Mouse (Mus musculus) heart, adult 8-10 months (tissue): ENCODE data around the gene Pde7b. TPM values are rescaled to one million over a fixed set of nuclear protein-coding genes. Genes with fewer than 3 reads are reported as not detected.

Experiments used
- DNase-seq: peaks from one replicate; pipeline ENCODE4 v3.0.0; 2022; ENCODE audit warnings: low spot score
- total RNA-seq, 4 experiments: library from RNA; stranded (reverse); gene quantifications; 2 replicates each; pipeline ENCODE4 v1.2.4; 2022

Gene Pde7b
- 10 to 100 TPM; 52.7 to 61.4 (median 57.3) TPM for total RNA-seq

DNA sequence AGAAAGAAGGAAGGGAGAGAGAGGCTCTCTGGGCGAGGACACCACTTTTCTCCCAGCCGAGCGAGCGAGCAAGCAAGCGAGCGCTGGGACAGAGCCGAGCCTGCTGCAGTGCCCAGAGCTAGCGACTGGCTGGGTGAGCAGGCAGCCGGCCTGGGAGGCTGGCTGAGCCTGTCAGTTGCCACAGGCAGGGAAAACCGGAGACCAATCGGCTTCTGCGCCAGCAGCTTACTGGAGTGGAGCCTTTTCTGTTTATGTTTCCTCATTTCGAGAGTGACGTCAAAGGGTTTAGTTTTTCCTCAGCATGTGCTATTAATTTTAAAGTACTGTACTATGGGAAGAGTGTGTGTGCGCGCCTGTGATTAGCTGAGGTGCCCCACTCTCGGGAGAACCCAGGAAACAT lies at the start of gene Pde7b:
Gene Pde7b (minus strand): TSS at position 173 of the 400 bp plus-strand sequence.
- DNase-seq = peak; percentile 72

DNA sequence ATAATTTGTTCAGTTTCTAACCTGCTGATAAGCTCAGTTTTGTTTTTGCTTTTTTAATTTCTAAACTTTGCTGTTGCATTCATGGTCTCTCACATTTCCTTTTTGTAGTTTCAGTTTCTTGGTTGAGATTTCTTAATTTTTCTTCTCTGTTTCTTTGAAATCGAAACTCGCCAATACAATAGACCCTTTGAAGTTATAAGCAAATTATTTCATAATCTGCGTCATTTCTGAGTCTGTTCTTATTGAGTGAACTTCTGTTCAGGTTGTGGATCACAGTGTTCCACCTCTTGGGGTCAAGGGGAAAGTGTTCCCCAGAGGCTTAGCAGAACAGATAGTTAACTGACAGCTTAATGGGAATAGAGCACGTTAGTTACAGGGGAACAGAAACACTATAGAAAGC lies 47.2 kb upstream of the Pde7b start:
- DNase-seq = no peak

DNA sequence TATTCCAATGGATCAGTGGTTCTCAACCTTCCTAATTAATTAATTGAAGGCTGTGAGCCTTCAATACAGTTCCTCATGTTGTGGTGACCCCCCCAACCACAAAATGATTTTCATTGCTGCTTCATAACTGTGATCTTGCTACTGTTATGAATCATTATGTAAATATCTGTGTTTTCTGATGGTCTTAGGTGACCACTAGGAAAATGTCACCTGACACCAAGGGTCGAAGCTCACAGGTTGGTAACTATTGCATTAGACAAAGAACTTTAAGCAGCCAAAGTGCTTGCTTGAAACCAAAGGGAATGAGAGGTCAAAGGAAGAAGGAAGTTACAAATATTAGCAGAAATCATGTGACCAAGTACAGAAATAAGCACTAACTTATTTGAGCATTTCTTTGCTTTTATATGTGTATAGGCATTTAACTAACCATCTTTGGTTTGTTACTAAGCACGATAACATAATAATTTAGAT lies 45.6 kb upstream of the Pde7b start:
- no peak for DNase-seq

DNA sequence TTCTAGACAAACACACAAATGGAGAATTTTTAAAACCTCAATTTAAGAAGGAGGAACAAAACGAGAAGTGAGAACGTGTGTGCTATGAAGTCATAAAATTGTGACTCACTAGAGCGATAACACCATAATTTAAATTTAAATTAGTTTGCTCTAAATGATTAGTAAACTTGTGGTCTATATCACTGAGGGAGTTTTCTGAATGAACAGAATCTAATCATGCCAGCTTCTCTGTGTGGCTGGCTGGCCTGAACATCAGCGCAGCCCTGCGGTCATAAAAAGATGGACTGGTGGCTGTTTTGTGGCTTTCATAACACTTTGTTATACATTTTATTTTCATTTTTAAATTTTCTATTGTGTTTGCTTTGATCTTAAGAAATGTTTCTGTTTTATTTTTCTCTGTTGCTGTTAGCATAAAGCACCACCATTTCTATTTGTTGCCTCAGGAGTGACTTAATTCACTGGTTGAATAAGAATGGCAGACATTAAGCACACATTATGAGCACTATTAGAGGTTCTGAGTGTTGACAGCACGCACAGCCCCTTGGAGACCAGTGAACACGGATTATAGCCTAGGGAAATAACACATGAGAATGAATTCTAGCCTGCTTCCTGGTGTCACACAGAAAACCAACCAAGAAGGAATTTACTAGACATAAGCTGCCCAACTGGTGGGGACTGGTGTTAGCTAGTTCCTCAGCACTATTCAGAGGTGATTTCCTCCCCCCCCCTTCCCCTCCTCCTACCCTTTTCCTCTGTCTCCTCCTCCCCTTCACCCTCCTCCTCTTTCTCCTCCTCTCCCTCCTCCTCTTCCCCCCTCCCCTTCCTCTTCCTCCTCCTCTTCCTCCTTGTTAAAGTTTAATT lies 44.9 kb upstream of the Pde7b start:
- DNase-seq = no peak

DNA sequence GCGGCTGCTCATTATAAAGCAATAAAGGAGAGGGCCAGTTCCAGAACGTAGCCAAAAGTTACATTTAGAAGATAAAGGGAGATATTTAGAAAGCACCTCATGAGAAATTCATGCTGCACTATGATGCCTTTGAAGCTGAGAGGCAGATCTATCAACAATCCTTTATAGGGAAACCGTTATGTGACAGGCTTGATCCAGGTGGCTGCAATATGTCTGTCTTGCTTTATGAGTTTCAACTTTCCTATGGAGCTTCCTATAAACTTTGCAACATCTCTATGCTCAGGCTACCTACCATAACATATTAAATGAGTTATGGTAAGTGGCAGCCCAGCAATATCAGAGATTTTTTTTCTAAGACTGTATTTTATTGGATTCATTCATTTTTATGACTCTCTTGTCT lies 39.5 kb upstream of the Pde7b start:
- DNase-seq = no peak

DNA sequence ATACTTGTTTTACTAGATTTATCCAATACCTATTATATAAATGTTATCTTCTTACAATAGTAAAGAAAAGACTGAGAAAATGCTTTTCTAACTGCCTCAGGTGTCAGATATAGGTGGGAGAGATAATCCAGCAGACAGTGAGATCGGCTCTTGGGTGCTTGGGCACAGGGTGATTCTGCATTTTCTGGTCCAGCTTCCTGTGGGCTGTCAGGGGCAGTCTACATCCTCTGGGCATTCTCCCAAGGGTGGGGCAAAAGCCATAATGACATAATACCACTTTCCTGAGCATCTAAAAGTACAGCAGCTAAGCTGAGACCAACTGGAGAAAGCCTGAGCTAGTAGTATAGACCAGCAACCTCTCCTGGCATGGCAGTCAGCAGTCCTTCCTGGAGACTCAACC lies 34.1 kb upstream of the Pde7b start:
- no peak for DNase-seq

DNA sequence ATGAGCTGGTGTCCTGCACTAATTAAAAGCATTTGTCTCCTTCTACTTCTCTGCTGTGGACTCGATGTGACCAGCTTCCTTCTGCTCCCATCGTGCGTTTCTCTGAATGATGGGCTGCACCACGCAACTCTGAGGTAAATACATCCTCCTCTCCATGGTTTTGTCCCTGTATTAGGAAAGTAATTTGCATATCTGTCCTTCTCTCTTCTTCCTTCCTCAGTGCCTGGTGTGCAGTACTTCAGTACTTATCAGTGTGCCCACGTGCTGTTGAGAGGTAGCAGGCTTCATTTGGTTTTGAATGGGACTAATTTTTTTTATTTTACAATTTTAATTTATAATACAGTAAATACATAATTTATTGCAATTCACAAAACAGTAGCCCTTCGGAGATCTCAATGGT lies 33.4 kb upstream of the Pde7b start:
- DNase-seq = no peak

DNA sequence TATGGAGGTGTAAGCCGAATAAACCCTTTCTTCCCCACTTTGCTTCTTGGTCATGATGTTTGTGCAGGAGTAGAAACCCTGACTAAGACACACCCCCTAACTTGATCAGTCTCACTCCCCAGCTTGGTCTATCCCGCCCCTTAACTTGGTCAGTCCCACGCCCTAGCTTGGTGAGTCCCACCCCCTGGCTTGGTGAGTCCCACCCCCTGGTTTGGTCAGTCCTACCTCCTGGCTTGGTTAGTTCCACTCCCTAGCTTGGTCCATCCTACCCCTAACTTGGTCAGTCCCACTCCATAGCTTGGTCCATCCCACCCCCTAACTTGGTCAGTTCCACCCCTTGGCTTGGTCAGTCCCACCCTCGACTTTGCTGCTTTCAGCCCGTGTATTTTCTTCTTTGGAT lies 31.3 kb upstream of the Pde7b start:
- DNase-seq = no peak

DNA sequence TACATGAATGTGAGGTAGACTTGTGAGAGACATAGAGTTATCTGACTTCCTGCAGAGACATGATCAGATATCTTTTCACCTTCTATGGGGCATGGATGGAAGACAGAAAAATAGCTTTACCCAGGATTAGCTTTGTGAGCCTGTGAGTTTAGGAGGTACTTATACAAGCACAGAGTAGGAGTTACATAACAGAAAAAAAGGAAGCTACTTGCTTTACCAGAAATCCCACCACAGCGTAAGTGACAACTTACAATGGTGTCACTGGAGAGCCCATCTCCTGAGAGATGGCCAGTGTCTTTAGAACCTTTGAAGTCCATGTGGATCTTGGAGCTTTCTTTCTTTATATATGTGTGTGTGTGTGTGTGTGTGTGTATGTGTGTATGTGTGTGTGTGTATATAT lies 28.0 kb upstream of the Pde7b start:
- no peak for DNase-seq

DNA sequence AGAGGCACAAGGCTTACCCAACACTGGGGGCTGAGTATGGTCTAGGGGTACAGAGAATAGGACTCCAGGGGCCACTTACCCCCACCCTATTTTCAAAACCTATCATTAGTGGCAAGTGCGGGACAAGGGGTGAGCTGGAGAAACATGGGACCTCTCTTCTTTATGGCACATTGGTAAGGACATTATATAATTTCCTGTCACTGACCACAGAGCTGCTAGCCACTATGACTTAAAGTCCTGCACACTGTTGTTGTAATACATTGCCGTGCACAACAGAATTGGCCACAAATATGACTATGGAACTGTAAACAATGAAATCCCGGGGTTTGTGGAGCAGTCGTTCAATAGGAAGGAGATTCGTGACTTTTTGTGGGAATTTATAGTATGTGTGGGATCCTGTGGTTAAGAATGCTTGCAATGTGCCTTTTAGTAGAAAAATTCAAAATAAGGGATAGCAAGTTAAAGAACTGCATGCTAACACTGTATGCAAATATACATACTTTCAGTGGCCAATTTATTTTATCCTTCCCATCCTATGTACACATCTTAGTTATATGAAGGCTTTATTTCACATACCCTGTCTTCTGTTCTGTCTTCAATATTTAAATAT lies 25.9 kb upstream of the Pde7b start:
- no peak for DNase-seq

DNA sequence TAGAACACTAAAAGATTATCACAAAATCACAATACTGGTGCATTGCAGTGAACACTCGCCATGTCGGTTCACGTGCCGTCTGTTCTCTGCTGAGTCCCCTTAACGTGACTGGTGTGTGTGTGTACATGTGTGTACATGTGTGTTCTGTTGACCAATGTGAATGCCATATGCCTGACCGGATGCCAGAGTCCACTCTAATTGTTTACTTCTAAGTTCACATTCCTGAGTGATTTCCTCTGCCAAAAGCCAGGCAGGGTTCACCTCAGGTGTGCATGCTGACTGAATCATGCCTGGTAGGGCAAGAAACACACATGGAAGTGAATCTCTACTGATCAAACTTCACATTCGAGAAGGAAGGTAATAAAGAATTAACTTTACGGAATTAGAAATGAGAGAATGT lies 24.1 kb upstream of the Pde7b start:
- DNase-seq = no peak

DNA sequence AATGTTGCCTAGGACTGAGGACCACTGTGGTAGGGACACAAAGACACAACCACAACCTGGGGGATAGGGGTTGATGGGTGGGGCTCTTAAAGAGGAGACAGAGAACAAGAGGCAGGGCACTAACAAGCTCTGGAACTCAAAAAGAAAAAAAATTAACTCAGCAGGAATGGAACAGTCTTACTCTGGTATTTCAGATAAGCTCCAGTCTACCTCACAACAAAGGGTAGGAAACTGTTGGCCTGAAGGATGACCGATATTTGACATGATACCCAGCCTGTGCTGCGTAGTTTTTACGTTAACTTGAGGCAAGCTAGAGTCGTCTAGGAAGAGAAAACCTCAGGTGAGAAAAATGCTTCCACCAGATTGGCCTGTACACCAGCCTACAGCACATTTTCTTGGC lies 22.4 kb upstream of the Pde7b start:
- DNase-seq = no peak

DNA sequence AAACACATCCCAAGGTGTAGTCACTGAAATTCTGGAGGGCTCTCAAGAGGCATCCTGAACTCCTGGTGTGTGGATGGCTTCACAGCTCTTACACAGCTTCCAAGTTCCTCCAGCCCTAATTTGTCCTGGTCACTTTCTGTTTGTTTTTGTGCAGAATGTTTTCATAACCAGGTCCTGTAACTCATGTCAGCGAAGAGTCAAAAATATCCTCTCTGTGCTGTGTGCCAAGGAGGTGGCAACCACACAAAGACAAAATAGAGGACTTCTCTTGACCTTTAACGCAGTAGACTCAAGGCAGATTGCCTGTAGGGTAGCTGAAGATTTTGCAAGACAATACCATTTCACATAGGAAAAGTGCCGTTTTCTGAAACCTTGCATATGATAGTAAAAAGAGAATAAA lies 14.9 kb upstream of the Pde7b start:
- DNase-seq = no peak

DNA sequence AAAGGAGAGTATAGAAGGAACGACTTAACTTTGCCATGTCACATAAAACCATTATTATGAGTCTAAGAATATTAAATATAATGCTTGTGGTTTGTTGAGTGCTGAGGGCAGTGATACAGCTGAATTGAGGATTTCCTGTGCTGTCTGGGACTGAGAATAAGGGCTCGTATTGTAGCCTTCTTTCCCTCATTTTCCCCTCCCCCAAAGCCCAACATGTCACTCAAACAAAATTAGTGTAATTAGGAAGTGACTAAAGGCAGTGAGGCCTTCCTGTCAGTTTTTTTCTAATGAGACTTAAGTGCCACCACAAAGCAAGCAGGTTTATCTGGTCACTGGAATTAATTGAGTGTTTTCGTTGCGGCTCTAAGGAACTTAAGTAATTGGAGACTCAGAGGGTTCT lies 12.3 kb upstream of the Pde7b start:
- no peak for DNase-seq

DNA sequence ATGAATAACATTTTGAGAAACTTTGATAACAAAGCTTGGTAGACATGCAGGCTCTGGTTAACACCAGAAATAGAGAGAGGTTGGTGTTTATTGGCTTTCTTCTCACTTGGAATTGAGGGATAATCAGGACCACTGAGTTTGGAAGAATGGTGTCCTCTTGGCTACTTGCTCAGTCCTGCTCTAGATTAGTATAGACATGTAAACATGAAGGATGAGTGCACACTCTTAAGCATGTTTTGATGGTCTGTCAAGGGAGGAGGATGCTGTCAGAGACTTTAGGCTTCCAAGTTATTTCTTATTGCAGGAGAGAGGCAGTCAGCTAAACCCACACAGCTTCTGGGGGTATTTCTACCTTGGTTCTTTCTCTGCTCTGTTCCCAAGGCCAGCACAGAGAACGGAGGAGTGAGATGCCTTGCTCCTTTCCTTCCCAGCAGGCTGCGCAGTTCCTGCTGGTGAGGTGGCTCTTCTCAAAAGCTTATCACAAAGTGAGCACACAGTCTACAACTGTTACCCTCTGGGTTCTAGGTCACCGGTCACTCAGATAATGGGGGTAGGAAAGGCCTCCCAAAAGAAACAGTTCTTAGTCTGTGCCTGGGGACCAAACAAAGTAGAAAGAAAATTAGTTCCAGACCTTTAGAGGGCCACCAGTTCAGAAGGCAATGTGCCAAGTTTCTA lies 11.0 kb upstream of the Pde7b start:
- no peak for DNase-seq

DNA sequence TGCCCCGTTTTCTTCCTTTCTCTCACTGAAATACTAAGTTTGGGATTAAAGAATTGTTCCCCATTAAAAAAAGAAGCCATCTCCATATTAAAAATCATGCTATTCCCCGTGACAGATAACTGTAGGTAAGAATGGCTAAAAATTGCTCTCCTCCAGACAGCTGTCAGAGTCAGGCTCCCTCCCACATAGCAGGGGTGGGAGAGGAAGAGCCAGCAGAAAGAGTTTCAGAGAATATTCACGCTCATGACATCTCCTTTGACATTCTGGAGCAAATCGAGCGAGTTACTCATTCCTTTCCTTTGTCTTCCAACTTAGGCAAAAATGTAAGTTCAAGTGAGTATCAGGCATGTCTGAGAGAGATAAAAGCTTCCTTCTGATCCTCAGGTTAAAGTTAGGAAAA lies 8.7 kb upstream of the Pde7b start:
- DNase-seq = no peak

DNA sequence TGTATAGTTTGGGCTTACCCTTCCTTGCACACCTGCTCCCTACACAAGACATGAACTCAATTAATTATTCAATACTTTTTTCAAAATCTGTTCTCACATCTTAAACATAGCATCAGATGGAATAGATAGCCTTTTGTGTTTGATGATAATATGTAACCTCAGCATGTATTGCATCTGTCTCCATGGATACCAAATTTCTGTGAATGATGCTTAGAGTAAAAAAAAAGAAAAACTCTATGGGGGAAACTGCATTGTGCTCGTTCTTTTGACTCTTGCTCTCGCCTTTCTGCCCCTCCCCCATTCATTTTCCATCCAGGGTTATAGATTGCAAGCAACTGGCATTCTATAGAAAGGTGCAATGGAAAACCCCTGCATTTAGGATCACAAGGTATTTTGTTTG lies 7.3 kb upstream of the Pde7b start:
- DNase-seq = no peak

DNA sequence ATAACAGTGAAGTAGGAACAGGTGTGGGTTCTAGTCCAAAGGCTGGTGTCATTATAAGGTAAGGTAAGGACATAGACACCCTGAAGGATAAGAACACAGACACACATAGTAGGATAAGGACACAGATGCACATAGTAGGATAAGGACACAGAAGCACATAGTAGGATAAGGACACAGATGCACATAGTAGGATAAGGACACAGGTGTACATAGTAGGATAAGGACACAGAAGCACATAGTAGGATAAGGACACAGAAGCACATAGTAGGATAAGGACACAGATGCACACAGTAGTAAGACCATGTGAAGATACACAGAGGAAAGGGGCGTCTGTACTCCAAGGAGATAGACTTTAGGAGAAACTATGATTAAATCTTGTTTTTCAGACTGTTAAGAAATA lies 5.2 kb upstream of the Pde7b start:
- no peak for DNase-seq

DNA sequence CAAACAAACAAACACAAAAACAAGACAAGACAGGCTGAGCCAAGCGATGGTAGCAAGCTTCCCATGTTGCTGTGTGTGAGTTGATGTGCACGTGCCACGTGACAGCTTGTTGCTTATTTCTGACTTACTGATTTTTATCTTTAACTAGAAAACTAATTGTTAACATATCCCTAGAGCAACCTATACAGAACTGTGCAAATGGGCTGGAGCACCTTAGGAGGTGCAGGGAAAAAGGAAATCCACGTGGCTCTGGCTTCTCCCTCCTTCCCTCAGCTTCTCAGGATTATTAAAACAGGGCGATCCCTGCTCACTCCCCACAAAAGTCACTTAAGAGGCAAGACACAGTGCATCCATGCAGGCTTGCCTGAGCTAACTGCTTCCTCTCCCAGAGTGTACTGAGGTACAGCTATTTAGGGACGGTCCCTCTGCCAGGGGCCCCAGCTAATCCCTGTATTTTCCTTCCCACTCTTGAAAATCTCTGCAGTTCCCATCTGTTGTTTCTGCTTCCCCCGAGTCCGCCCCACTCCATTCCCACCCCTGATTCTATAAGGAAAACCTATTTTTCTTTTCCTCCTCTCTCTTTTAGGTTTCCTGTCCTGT lies 606 bp upstream of the Pde7b start:
- DNase-seq = no peak

DNA sequence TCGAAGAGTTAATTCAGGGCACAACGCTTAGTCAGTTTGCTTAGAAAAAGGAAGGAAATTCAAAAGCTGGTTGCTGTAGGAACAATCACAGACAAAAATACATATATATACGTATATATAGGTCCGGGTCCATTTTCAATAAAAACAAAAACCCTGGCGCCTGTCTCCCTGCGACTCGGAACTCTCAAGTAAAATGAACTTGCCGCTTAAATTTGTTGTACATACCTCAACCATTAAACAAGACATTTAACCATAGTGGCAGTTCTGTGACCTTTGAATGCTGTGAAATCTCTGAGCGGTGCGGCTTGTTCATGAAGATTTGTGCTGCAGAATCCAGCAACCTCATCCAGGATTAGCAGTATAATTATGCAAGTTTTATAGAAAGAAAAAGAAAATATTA lies 427 bp downstream of the Pde7b start:
- DNase-seq = no peak

DNA sequence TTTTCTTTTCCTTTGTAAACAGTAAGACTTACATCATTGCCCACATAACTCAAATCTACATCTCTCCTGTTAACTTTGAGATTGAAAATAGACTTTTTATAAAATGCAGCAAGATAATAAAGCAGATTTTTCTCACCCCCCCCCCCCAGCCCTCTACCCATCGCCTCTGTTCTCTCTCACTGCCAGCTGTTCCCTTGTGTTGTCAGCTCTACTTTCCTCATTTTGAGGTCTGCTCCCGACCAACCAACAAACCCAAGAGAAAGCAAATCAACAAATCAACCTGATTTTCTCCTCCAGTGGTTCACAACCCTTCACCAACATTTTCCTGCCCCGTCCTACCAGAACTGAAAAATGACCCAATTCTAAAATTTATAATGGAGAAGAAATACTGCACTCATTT lies 916 bp downstream of the Pde7b start:
- no peak for DNase-seq

DNA sequence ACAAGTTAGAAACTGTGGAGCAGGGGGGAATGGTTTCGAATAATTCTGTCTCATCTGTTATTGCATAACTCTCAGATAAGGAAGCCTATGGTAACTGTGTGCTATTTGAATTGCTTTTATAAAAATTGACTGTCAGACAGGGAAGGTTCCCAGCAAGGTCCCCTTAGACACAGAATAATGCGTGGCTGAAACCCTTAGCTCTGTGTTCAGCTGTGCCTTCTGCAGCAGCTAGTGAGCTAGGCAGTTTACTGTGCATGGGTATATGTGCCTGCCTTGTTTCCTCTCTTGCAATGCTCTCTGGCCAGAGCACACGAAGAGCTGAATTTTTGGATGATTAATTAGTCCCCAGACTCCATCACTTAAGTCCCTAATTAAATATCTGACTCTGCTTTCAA lies 1.4 kb downstream of the Pde7b start:
- DNase-seq = peak; percentile 16
